Mouse (Mus musculus) heart, adult 2 months (tissue): ENCODE measurements around the gene Adgrv1.

Source experiments
- CTCF ChIP-seq: fragments of 200-600 bp; IDR thresholded peaks from 2 replicates; pipeline ENCODE4 v1.8.1; 2022; ENCODE audit warnings: antibody characterized with exemption, mild to moderate bottlenecking, moderate library complexity
- EP300 ChIP-seq: fragments of 200-500 bp; IDR thresholded peaks from 2 replicates; pipeline ENCODE4 v1.6.1; 2011; ENCODE audit warnings: low read depth, low read length, control low read depth; ENCODE audit not compliant: insufficient read depth
- POLR2A ChIP-seq: fragments of 200-500 bp; IDR thresholded peaks from 2 replicates; pipeline ENCODE4 v1.6.1; 2011; ENCODE audit warnings: mild to moderate bottlenecking, low read depth, low read length, control low read depth; ENCODE audit not compliant: insufficient read depth

- TF ChIP-seq EP300: no peak
- no peak for TF ChIP-seq CTCF
- no peak for TF ChIP-seq POLR2A
These were observed 262.0 kb downstream of the Adgrv1 start for GRCm38 (mm10) chr13:81370801-81371456.
